Mouse (Mus musculus) neural tube, embryonic 15.5 days (tissue): Measurements from ENCODE around the gene Ttll12. TPM values are rescaled to one million over a fixed set of nuclear protein-coding genes. Genes with fewer than 3 reads are reported as not detected.

ENCODE experiments used
- ATAC-seq: fragments of 200-750 bp; cut with Nextera tagmentation; 2 replicates; pipeline ENCODE4 v1.8.0; 2017; ENCODE audit warnings: mild to moderate bottlenecking, moderate TSS enrichment, moderate library complexity; ENCODE audit not compliant: low FRiP score
- H3K27ac ChIP-seq: fragments of 300-500 bp; sonication (generic); replicated peaks from 2 replicates; pipeline ENCODE4 v1.5.1; 2015; ENCODE audit warnings: mild to moderate bottlenecking, inconsistent platforms
- H3K27me3 ChIP-seq: fragments of 300-500 bp; sonication (generic); replicated peaks from 2 replicates; pipeline ENCODE4 v1.6.1; 2015; ENCODE audit warnings: inconsistent platforms
- H3K36me3 ChIP-seq: fragments of 300-500 bp; sonication (generic); 2 replicates; pipeline ENCODE4 v1.6.1; 2015; ENCODE audit warnings: inconsistent platforms
- H3K4me1 ChIP-seq: fragments of 300-500 bp; sonication (generic); 2 replicates; pipeline ENCODE4 v1.6.1; 2015; ENCODE audit warnings: inconsistent platforms
- H3K4me2 ChIP-seq: fragments of 300-500 bp; sonication (generic); 2 replicates; pipeline ENCODE4 v1.6.1; 2015; ENCODE audit warnings: inconsistent platforms, mild to moderate bottlenecking, moderate library complexity
- H3K4me3 ChIP-seq: fragments of 300-500 bp; sonication (generic); replicated peaks from 2 replicates; pipeline ENCODE4 v1.5.1; 2015; ENCODE audit warnings: mild to moderate bottlenecking, inconsistent platforms
- H3K9ac ChIP-seq: fragments of 300-500 bp; sonication (generic); replicated peaks from 2 replicates; pipeline ENCODE4 v1.6.1; 2015; ENCODE audit warnings: mild to moderate bottlenecking, inconsistent platforms
- H3K9me3 ChIP-seq: fragments of 300-500 bp; sonication (generic); replicated peaks from 2 replicates; pipeline ENCODE4 v1.6.1; 2016; ENCODE audit warnings: inconsistent platforms
- WGBS: fragments of 180-500 bp; shearing (Covaris S2); methylation state at CpG from one replicate; pipeline ENCODE4 v1.1.7; 2015; ENCODE audit warnings: mixed read lengths; 5-methylcytosine and 5-hydroxymethylcytosine counted together
- polyA plus RNA-seq: library from polyadenylated mRNA; unstranded; fragments of >200 nt; fragmentation: Nextera tagmentation; extraction: Ambion mirVana; gene quantifications from 2 replicates; pipeline ENCODE4 v1.2.1, GENCODE M21; 2015

Gene Ttll12
- polyA plus RNA-seq, 1 experiment from 2014 or later, result 37.3 TPM

DNA sequence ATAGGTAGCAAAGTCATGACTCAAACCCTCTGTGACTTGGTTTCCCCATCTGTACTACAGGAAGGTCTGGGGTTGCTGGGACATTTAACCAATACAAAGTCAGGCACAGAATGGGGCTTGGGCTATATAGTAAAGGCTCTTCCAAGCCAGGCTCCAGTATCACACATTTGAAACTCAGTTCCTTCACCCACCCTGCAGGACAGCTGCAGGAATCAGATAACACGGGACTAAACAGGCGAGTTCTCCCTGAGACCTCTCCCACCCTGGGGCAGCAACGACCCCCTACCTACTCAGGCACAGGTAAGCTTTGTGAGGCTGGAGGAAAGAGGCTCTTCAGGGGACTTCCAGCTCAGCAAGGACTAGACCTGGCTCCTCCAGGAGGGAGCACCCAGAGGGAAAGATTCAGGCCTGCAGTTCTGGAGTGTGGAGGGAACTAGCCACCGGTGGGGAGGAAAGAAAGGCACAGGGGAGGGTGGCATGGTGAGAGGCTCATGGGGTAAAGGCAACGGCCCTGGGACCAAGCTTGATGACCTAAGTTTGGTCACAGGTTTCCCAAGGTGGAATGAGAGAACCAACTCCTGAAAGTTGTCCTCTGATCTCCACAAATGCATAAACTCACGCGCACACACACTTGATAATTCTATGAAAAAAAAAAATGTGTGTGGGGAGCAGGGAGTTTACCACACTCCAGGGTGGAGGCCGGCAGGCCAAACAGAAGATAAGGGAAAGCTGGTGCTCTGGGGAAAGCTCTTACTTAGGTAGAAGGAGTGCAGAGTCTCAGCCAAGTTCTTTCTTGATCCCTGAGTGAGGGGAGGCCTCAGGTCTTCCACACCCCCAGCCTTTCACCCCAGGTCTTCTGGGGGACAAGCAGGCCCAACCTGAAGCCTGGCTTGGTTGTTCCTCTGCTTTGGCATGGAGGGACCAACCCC lies 2.4 kb downstream of the Ttll12 start:
- no peak overlapping the region for H3K9ac ChIP-seq
- no peak overlapping the region for H3K4me3 ChIP-seq
- WGBS, result 84% methylated on average over 8 of the region's 8 CpGs

DNA sequence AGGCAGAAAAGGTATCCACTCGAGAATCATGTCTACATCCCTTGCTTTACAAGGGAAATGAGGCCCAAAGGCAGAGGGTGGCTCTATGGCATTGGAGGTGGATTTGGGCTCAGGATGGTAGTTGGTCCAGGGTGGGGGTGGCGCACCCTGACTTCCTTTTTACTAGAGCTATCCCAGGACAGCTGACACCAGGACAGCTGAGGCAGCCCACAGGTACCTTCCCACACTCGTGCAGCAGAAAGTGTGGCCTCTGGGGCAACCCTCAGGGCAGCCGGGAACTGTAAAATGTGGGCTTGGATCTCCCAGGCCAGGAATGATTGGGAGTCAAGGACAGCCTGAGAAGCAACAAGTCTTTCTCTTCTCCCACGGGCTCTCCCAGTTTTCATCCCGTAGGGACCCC lies 3.2 kb downstream of the Ttll12 start:
- 0 out of 2 replicates have a peak overlapping the region, but pooled peaks have one; percentile 3 for H3K9ac ChIP-seq
- H3K4me1 ChIP-seq, result peaks cover 40% of the 10 kb centered on the region
- H3K27me3 ChIP-seq, result no peaks in the 10 kb centered on the region
- WGBS, result 87% methylated on average over 6 of the region's 6 CpGs
- H3K27ac ChIP-seq, result no peak overlapping the region
- H3K9me3 ChIP-seq, result no peaks in the 10 kb centered on the region
- H3K4me2 ChIP-seq, result no peak overlapping the region
- no peak for ATAC-seq
- peaks cover 19% of the 10 kb centered on the region for H3K36me3 ChIP-seq
- no peak overlapping the region for H3K4me3 ChIP-seq

More for the DNA sequence above, 2.4 kb downstream of the Ttll12 start:
- Histone ChIP-seq H3K4me2 (peak overlapping the region; percentile 89; the same call in 1 of the 2 replicates), H3K4me1 (peaks cover 40% of the 10 kb centered on the region), H3K9me3 (no peaks in the 10 kb centered on the region), H3K27me3 (no peaks in the 10 kb centered on the region), H3K27ac (no peak overlapping the region), H3K36me3 (peaks cover 11% of the 10 kb centered on the region)
- ATAC-seq, result no peak

DNA sequence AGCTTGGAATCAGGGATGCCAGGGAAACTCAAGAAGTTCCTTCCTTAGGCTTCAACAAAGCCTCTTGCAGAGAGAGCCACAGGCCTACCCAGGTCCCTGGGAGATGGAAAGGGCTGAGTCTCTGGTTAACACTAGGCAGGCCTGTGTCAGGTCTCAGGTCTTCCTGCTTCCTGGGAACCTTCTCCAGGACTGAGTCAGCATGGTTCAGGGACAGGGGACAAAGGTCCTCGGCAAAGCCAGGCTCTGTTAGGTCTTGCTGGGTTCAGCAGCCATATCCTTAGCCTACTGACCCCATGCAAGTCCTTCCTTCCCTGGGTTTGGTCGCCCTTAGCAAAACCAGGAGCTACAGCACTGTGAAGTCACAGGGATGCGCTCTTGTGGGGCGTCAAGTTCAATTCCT lies 4.1 kb downstream of the Ttll12 start:
- H3K4me3 ChIP-seq, result no peak overlapping the region
- peaks cover 28% of the 10 kb centered on the region for H3K36me3 ChIP-seq
- H3K9me3 ChIP-seq, result no peaks in the 10 kb centered on the region
- no peak overlapping the region for H3K9ac ChIP-seq
- no peak overlapping the region for H3K4me2 ChIP-seq
- no peaks in the 10 kb centered on the region for H3K27me3 ChIP-seq
- ATAC-seq, result no peak
- peaks cover 39% of the 10 kb centered on the region for H3K4me1 ChIP-seq
- H3K27ac ChIP-seq, result no peak overlapping the region
- WGBS, result 96% methylated on average over 4 of the region's 4 CpGs

DNA sequence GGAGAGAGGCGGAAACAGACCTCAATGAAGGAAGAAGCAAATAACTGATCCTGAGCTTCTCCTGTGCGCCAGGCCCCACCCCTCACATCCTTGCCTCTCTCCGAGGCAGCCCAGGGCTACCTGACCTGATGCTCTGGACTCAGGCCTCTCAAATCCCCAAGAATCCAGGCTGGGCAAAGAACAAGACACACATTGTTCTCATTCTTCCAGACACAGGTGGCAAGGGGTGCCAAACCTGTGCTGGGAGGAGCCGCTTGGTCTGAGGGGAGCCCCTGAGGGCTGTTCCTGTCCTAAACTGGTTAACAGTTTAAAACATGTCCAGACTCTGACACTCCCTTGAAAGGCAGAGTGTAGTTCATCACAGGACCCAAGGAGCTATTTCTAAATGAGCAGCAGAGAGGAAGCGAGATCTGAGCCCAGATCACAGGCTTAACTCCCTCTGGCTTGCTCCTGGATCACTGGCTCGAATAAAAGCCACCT lies 10.2 kb downstream of the Ttll12 start:
- no peaks in the 10 kb centered on the region for H3K27me3 ChIP-seq
- no peak overlapping the region for H3K4me2 ChIP-seq
- no peak overlapping the region for H3K27ac ChIP-seq
- H3K9me3 ChIP-seq, result no peaks in the 10 kb centered on the region
- ATAC-seq, result no peak
- peaks cover 85% of the 10 kb centered on the region for H3K36me3 ChIP-seq
- H3K9ac ChIP-seq, result no peak overlapping the region
- H3K4me3 ChIP-seq, result no peak overlapping the region
- WGBS, result 92% methylated on average over 6 of the region's 6 CpGs
- H3K4me1 ChIP-seq, result no peaks in the 10 kb centered on the region

DNA sequence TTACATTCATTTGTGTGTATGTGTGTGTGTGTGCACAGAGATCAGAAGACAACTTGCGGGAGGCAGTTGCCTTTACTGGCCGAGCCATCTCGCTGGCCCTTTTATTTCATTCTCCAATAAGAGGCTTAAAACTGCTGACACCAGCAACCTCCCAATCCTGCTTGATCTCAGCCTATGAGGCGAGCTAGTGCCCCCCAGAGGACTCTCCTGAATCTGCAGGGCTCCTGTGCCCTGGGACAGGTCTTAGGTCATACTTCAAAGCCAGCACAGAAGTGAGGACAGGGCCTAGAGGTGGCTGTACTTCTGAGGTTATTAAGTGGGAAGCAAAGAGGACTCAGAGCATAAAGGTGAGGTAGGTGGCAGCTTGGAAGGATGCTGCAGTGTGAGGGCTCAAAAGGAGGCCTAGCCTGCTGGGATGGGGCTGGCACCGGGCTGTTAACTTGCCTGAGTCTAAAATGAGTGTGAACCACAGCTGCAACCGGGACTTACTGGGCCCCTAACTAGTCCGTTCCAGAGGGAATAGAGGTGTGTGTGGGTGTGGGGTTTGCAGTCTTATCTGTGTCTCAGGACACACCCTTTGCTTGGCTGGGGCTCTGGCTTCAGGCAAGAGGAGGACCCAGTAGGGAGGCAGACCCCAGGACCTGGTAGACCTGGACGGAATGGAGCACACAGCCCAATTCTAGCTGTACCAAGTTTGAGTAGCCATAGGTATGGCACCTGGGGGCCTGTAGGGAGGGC lies 11.4 kb downstream of the Ttll12 start:
- Histone ChIP-seq H3K4me2 (no peak overlapping the region), H3K4me1 (no peaks in the 10 kb centered on the region), H3K27me3 (no peaks in the 10 kb centered on the region), H3K36me3 (peaks cover 95% of the 10 kb centered on the region), H3K27ac (no peak overlapping the region), H3K9me3 (no peaks in the 10 kb centered on the region), H3K4me3 (no peak overlapping the region), H3K9ac (no peak overlapping the region)
- WGBS, result 71% methylated on average over 8 of the region's 8 CpGs
- no peak for ATAC-seq

DNA sequence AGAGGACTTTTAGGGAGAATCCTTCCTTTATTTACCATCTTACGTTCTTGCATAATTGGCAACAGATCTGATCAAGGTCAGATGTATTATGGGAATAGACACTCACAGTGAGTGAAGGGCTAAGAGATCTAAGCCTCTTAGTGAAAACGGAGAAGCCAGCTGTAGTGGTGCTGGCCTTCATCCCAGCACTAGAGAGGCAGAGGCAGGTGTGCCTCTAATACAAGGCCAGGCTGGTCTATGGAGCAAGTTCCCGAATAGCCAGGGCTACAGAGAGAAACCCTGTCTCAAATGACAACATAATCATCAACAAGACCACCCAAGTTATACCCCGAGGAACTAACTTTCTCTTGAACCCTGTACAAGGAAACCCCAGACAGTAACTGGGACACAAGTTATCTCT lies 12.0 kb downstream of the Ttll12 start:
- no peak overlapping the region for H3K4me3 ChIP-seq
- ATAC-seq, result no peak
- peaks cover 94% of the 10 kb centered on the region for H3K36me3 ChIP-seq
- H3K27me3 ChIP-seq, result no peaks in the 10 kb centered on the region
- H3K4me1 ChIP-seq, result no peaks in the 10 kb centered on the region
- 94% methylated on average over 4 of the region's 4 CpGs for WGBS
- no peak overlapping the region for H3K9ac ChIP-seq
- H3K4me2 ChIP-seq, result no peak overlapping the region
- H3K9me3 ChIP-seq, result no peaks in the 10 kb centered on the region
- H3K27ac ChIP-seq, result no peak overlapping the region

DNA sequence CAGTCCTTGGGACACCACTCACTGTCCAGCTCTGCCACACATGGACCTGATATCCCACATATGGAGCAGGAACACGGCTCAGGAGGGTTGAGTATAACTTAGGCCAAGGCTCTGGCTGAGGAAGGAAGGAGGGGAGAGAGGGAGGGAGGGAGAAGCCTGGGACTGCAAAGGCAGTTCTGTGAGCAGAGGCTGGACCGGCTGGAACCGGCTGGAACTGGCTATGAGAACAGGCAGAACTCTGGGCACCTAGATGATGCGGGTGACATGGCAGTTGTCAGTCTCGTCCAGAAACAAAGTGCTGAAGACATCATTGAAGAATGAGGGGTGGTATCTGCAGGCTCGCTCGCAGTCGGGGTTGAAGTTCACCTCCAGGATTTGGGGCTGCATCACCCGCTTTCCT lies 18.3 kb downstream of the Ttll12 start:
- H3K4me2 ChIP-seq, result no peak overlapping the region
- no peaks in the 10 kb centered on the region for H3K9me3 ChIP-seq
- H3K4me3 ChIP-seq, result no peak overlapping the region
- H3K27ac ChIP-seq, result no peak overlapping the region
- no peaks in the 10 kb centered on the region for H3K4me1 ChIP-seq
- H3K36me3 ChIP-seq, result peaks cover 73% of the 10 kb centered on the region
- no peak for ATAC-seq
- H3K27me3 ChIP-seq, result no peaks in the 10 kb centered on the region
- WGBS, result 93% methylated on average over 9 of the region's 9 CpGs
- H3K9ac ChIP-seq, result no peak overlapping the region

DNA sequence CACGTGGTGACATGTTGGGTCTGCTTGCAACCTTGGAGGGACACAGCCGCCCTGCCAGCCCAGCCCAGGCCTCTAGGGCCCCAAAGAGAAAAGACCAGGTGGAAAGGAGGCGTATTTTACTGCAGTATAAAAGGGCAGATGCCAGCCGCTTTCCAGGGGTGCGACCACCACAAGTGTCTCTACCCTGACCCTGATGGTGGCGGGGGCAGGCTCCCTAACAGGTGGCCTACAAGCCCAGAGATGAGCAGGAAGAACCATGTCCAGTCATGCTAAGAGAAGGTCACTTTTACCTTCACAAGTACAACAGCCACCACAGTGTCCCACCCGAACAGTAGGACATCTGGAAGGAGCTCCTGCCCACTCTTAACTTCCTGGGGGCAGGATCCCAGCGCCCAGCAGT lies 19.4 kb downstream of the Ttll12 start:
- no peak overlapping the region for H3K4me2 ChIP-seq
- no peaks in the 10 kb centered on the region for H3K9me3 ChIP-seq
- H3K9ac ChIP-seq, result no peak overlapping the region
- no peak overlapping the region for H3K4me3 ChIP-seq
- H3K27me3 ChIP-seq, result no peaks in the 10 kb centered on the region
- peaks cover 62% of the 10 kb centered on the region for H3K36me3 ChIP-seq
- 93% methylated on average over 8 of the region's 8 CpGs for WGBS
- H3K27ac ChIP-seq, result no peak overlapping the region
- no peak for ATAC-seq
- no peaks in the 10 kb centered on the region for H3K4me1 ChIP-seq

DNA sequence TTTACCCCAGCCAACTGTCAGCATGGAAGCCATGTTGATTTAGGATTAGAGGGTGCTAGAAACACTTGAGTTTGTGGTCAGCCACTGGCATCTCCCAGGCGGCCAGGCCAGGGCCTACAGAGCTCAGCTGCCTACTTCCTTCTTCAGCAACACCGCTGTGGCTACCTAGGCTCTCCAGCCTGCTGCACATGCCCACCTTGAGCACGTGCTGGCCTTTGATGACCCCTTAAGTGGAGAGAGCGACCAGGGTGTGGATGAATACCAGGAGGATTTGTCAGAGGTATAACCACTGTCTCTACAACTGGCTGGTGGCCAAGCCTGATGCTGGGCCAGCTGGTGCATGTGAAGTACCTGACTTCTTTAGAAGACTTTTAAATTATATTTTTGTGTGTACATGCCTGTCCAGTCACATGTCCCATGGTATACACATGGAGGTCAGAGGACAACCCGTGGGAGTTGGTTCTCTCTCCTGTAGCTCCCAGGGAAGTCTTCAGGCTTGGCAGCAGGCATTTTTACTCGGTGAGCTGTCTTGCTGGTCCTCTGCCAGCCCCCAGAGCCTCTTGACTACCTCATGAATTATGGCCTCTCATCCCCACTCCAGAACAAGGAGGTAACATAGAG lies 20.1 kb downstream of the Ttll12 start:
- peaks cover 55% of the 10 kb centered on the region for H3K36me3 ChIP-seq
- 85% methylated on average over 6 of the region's 6 CpGs for WGBS
- no peak overlapping the region for H3K4me3 ChIP-seq

DNA sequence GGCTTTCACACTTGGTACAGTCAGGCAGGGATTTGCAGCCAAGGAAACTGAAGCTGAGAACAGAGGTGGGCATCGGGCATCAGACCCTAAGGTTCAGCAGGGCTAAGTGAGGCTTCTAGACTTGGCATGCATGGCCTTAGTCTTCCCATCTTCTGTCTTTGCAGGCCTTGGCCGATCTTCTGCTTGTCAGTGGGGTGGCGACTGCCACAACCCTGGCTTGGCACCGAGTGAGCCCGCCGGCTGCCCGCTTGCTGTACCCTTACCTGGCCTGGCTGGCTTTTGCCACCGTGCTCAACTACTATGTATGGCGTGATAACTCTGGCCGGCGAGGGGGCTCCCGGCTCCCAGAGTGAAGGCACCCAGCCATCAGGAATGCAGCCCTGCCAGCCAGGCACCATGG lies 21.4 kb downstream of the Ttll12 start:
- ATAC-seq, result no peak
- Histone ChIP-seq H3K36me3 (peaks cover 43% of the 10 kb centered on the region), H3K27me3 (no peaks in the 10 kb centered on the region), H3K4me1 (no peaks in the 10 kb centered on the region), H3K9me3 (no peaks in the 10 kb centered on the region), H3K9ac (no peak overlapping the region), H3K27ac (no peak overlapping the region), H3K4me2 (no peak overlapping the region), H3K4me3 (no peak overlapping the region)
- WGBS, result 96% methylated on average over 12 of the region's 12 CpGs

More for the DNA sequence above, 20.1 kb downstream of the Ttll12 start:
- ATAC-seq, result no peak
- Histone ChIP-seq H3K4me2 (no peak overlapping the region), H3K9me3 (no peaks in the 10 kb centered on the region), H3K27ac (no peak overlapping the region), H3K27me3 (no peaks in the 10 kb centered on the region), H3K4me1 (no peaks in the 10 kb centered on the region), H3K9ac (no peak overlapping the region)

DNA sequence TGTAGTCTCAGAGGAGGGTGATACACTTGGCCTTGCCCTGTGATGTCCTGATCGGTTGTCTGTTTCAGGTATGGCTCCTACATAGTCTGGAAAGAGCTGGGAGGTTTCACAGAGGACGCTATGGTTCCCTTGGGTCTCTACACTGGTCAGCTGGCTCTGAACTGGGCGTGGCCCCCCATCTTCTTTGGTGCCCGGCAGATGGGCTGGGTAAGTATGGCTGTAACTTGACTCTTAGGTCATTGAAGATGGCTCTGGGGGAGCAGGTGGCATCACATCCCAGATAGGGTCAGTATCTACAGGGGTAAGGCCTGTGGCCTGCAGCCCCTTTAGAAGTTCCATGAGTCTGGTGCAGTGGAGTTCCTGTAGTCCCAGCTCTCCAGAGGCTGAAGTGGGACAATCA lies 22.8 kb downstream of the Ttll12 start:
- Histone ChIP-seq H3K36me3 (peaks cover 30% of the 10 kb centered on the region), H3K9me3 (no peaks in the 10 kb centered on the region), H3K4me1 (no peaks in the 10 kb centered on the region), H3K4me2 (no peak overlapping the region), H3K27ac (no peak overlapping the region), H3K4me3 (no peak overlapping the region), H3K27me3 (no peaks in the 10 kb centered on the region), H3K9ac (no peak overlapping the region)
- ATAC-seq, result no peak
- 85% methylated on average over 4 of the region's 4 CpGs for WGBS
